Mouse (Mus musculus) mesoderm, embryonic 11.5 days (tissue): Measurements from ENCODE around the gene Ptprb.

Source experiments
- DNase-seq: peaks from one replicate; pipeline ENCODE4 v3.0.0-alpha.2; 2012; ENCODE audit warnings: low read depth, low spot score

Ptprb gene

GRCm38 (mm10) chr10:116422551-116422950, 147.2 kb downstream of the Ptprb start:
- DNase-seq = no peak

DNA sequence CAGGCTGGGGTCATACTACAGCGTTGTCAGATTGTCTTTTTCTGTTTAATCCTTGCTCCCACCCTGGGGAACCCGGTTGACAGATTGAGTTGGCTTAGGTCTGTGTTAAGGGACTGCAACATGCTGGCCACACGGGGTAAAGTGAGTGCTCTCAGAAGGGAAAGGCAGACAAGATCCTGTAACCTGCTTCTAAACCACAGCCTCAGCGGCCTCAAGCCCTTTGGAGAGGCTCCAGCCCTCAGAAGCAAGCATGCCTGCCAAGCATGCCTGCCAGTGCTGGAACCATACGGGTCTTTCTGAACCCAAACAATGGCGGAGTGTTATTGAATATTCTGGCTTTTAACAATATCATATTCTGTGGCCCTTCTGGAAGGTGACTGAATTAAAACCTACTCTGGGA, 149.6 kb downstream of the Ptprb start:
- DNase-seq = no peak

GRCm38 (mm10) chr10:116426176-116426575, 150.9 kb downstream of the Ptprb start:
- no peak for DNase-seq

- DNase-seq = no peak
Observed at GRCm38 (mm10) chr10:116428026-116428780, 152.9 kb downstream of the Ptprb start.

DNA sequence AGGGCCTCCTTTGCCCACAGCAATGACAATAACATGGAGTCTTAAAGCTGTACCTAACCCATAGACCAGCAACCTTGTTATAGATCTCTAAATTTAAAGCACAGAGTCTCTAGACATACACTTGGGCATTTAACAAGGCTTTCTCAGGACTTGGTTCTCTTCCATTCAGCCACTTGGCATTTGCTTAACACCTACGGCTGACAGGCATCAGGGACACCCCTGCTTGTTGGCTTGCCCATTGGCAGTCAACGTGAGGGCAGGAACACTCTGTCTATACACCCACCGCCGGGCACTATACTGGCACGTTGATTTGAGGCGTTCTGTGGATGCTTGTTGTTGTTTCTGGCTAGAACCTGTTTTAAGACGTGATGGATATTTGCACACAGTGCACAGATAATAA, 157.1 kb downstream of the Ptprb start:
- DNase-seq = no peak

DNA sequence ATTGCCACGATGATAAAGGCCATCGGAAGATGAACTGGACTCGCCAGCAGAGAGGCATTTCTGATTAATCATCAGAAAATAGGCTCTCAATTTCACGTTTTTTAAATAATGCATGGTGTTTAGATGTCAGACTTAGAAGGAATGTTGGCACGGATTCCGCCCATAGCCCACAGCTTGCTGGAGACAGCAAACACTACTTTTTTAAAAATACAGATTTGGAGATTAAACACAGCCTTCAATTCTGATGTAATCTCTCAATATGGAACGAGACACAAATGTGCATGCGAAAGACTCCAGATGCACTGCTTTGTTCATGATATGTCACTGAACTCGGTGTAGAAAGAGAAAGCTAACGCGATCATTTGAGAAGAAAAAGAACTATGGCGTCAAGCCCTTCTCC, 160.1 kb downstream of the Ptprb start:
- DNase-seq = no peak
